8 mouse cellular contexts compared by ENCODE assay signal in the genomic region with DNA sequence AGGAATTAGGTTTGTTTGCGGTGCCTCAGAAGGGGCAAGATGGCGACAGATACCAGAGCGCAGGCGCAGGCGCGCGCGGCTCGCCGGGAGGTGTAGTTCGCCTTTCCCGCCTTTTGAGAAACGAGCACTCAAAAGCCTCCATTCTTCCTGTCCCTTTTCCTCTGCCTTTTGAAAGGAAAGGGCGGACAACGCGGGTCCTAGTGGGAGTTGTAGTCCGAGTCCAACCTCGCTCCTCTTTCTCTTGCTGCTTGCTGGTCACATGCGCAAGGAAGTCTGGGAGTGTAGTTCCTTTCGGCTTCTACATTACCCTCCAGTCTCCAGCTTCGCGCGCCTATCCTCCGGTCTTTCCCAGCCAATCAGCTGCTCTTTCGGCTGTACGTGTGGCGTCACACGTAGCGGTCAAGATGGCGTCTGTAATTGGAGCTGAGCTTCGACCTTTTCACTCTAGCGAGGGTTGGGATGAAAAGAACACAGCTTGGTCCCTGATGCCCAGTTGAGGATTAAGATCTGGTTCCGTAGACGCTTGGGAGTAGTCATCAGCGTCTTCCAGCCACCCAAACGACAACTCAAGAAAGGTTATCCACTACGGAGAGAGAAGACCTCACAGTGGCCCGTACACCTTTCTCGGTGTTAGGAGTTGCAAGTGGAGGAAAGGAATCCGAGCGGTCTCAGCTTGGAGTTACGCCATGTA. TPM values are rescaled to one million over a fixed set of nuclear protein-coding genes. Genes with fewer than 3 reads are reported as not detected.
DNase-seq lines count a peak whose midpoint lies in the region; ATAC-seq lines count a peak whose summit lies in the region.

A gene (minus strand): TSS at position 253 of the 691 bp plus-strand sequence.

- H3K36me3 ChIP-seq in heart, embryonic 10.5 days = peaks cover 18% of the 10 kb centered on the region
- H3K36me3 ChIP-seq in kidney, embryonic 15.5 days = peaks cover 33% of the 10 kb centered on the region

- peak within 1 kb of the TSS; percentile 94 for H3K4me3 ChIP-seq in heart, embryonic 10.5 days
- H3K4me3 ChIP-seq in kidney, embryonic 15.5 days (replicated peaks) = peak within 1 kb of the TSS; percentile 91

- peak within 1 kb of the TSS; percentile 96 for H3K27ac ChIP-seq in heart, embryonic 10.5 days
- H3K27ac ChIP-seq in kidney, embryonic 15.5 days = peak within 1 kb of the TSS; percentile 98

- ATAC-seq in erythroblast, adult 5-6 weeks (replicated peaks; ENCODE audit: low FRiP score, poor library complexity, severe bottlenecking) = peak; percentile 95
- ATAC-seq in kidney, embryonic 15.5 days (replicated peaks; ENCODE audit: low FRiP score) = peak; percentile 97
- ATAC-seq in monocyte, adult 5-6 weeks (replicated peaks; ENCODE audit: insufficient number of reproducible peaks, low FRiP score, low TSS enrichment, poor library complexity, severe bottlenecking) = peak; percentile 93

- peak within 1 kb of the TSS; percentile 74 for H3K4me2 ChIP-seq in kidney, embryonic 15.5 days

- under 1% methylated on average over 42 of the region's 42 CpGs for WGBS in heart, embryonic 10.5 days
- WGBS in kidney, embryonic 15.5 days = under 1% methylated on average over 42 of the region's 42 CpGs

- no peaks in the 10 kb centered on the region for H3K27me3 ChIP-seq in heart, embryonic 10.5 days (ENCODE audit: insufficient read depth, poor library complexity, severe bottlenecking)
- H3K27me3 ChIP-seq in kidney, embryonic 15.5 days = no peaks in the 10 kb centered on the region

- peaks cover 14% of the 10 kb centered on the region; the same call in 1 of the 2 replicates for H3K4me1 ChIP-seq in heart, embryonic 10.5 days
- peaks cover 21% of the 10 kb centered on the region for H3K4me1 ChIP-seq in kidney, embryonic 15.5 days

- peak within 1 kb of the TSS; percentile 91 for H3K9ac ChIP-seq in kidney, embryonic 15.5 days

- H3K9me3 ChIP-seq in heart, embryonic 10.5 days = no peaks in the 10 kb centered on the region
- no peaks in the 10 kb centered on the region for H3K9me3 ChIP-seq in kidney, embryonic 15.5 days (replicated peaks)

- peak; percentile 88 to 90 for DNase-seq in B cell, adult 2 months
- DNase-seq in brain, adult 2 months (ENCODE audit: low read depth, low spot score) = peak; percentile 100
- peak; percentile 99 for DNase-seq in heart, embryonic 10.5 days (ENCODE audit: low spot score)
- DNase-seq in liver = peak; percentile 93
- DNase-seq in spleen, postnatal 4 days (ENCODE audit: low spot score in 2 of 2) = peak; percentile 87 to 93

RNA-seq across cellular contexts. Expression of the gene that starts here (rescaled TPM):
- 69.6 and 81.7 TPM in 2 replicates for total RNA-seq in erythroblast, adult 5-6 weeks (2015; ENCODE audit: low replicate concordance)
- total RNA-seq in erythroblast, adult 5-6 weeks (2017; ENCODE audit: low replicate concordance) = 50.3 and 55.3 TPM in 2 replicates
- polyA plus RNA-seq in heart, embryonic 10.5 days (2016; fragmentation: Nextera tagmentation; extraction: Ambion mirVana) = 29.1 and 34.1 TPM in 2 replicates
- polyA plus RNA-seq in kidney, embryonic 15.5 days (2015; fragmentation: Nextera tagmentation; extraction: Ambion mirVana) = 29.3 and 32.4 TPM in 2 replicates
- total RNA-seq in monocyte, adult 5-6 weeks (2017) = 40.2 to 72.1 TPM (median 41.5 TPM) in 3 replicates

Comparison
In these comparisons a context has a peak if more than half of its experiments do, and no peak if none do; other contexts are left out.
1. Peak in every context shown above with its lines: DNase-seq, ATAC-seq, H3K4me3 ChIP-seq and H3K27ac ChIP-seq.